Mouse (Mus musculus): ENCODE results near the gene Smc5.

The Smc5 gene

DNA sequence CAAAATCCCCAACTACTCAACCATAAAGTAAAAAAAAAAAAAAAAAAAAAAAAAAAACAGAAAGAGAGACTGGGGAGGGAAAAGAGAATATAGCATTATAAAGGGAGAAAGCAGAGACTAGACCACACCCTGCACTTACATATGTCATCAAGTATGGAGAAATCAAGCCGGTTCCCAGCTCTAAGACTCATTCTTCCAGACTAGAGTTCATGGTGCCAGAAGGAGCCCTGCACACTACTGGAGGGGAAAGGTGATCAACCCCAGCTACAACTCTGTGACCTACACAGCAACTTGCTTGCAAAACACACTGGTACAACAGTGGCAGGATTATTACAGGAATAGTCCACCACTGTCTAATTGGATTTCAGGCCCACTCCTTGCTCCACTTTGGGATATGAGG, 84.0 kb downstream of the Smc5 start:
- DNase-seq (ENCODE audit: low read depth, low spot score), result no peak

- DNase-seq (ENCODE audit: low read depth, low spot score), result no peak
These were observed 84.7 kb downstream of the Smc5 start for GRCm38 (mm10) chr19:23188986-23189385.

- DNase-seq (ENCODE audit: low read depth, low spot score), result no peak
These were observed 86.0 kb downstream of the Smc5 start for GRCm38 (mm10) chr19:23187732-23188131.

GRCm38 (mm10) chr19:23184068-23184467, 89.6 kb downstream of the Smc5 start:
- no peak for DNase-seq (ENCODE audit: low read depth, low spot score)

GRCm38 (mm10) chr19:23183493-23183892, 90.2 kb downstream of the Smc5 start:
- no peak for DNase-seq (ENCODE audit: low read depth, low spot score)

DNA sequence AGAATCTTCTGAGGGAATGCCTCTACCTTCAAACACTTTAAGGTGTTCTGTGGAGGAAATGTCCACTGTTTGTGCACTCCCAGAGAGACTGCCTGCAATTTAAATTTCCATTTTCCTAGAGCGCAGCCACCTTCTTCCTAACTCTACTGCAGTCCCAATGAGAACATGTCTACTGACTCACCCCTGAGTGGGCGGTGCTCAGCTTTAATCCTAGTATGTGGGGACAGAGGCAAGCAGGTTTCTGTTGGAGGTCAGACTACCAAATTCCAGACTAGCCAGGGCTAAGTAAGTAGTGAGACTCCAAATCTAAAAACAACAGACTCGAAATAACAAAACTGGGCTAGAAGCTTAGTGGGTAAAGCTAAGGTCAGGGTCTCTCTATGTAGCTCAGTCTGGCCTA, 95.2 kb downstream of the Smc5 start:
- no peak for DNase-seq (ENCODE audit: low read depth, low spot score)

DNA sequence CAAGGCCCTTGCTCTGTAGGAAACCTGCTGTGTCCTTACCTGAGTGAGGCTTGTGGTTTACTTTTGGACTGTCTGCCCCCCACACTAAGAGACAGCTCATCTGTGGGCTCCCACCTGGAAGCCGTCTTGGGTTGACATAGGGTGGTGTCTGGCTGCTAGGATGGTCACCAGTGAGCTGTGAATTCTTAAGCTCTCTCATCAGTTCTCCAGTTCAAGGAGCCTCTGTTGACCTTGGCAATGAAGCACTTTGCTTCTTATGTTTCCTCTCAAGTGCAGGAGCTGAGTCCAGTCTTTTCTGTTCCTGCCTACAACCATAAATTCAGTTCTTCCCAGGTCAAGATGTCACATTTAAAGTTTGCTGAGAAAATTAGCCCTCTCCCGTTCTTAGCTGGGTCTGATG, 98.2 kb downstream of the Smc5 start:
- DNase-seq (ENCODE audit: low read depth, low spot score), result no peak

DNA sequence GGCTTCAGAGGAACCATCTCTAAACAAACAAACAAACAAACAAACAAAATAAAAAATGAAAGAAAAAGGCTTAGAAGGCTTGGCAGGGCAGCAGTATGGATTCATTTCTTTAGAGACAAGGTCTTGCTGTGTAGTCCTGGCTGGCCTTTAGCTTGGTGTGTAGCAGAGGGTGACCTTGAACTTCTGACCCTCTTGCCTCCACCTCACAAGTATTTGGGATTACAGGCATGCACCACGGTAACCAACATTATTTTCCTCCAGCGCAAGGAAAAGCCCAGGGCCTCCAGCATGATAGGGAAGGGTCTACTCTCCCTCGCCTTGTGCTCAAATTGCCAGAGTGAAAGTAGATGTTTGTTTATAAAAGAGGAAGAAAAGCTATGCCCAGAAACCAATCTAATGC, 98.6 kb downstream of the Smc5 start:
- DNase-seq (ENCODE audit: low read depth, low spot score), result no peak

DNA sequence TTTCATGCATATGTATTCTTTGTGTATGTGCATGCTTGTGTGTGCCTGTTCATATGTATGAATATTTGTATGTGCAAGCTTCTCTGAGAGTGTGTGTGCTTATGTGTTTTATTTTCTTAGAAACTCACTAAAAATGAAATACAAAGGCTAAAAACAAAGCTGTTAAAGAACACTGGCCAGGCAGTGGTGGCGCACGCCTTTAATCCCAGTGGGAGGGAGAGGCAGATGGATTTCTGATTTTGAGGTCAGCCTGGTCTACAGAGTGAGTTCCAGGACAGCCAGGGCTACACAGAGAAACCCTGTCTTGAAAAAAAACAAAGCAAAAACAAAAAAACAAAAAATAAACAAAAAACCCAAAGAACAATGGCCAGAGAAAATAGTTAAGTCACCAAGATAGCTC, 102.6 kb downstream of the Smc5 start:
- no peak for DNase-seq (ENCODE audit: low read depth, low spot score)

- no peak for DNase-seq (ENCODE audit: low read depth, low spot score)
These were observed 103.2 kb downstream of the Smc5 start for GRCm38 (mm10) chr19:23170476-23170875.

DNA sequence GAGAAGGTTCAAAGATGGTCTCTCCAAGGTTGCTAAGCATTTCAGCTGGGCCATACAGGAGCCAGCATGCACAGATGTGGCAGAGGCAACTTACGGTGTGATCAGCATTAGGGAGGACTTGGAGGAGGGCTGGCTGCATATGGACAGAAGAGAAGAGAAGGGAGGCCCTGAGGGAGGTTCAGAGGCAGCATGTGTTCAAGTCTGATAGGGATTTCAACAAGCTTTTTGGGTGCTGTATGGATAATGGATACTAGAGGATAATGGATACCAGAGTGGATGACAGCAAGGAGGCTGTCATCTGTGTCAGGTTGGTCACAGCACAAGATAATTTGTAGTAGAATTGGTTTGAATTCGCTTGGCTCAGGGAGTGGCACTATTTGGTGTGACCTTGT, 104.0 kb downstream of the Smc5 start:
- no peak for DNase-seq (ENCODE audit: low read depth, low spot score)

- no peak for DNase-seq (ENCODE audit: low read depth, low spot score)
These were observed 104.6 kb downstream of the Smc5 start for GRCm38 (mm10) chr19:23168899-23169658.

DNA sequence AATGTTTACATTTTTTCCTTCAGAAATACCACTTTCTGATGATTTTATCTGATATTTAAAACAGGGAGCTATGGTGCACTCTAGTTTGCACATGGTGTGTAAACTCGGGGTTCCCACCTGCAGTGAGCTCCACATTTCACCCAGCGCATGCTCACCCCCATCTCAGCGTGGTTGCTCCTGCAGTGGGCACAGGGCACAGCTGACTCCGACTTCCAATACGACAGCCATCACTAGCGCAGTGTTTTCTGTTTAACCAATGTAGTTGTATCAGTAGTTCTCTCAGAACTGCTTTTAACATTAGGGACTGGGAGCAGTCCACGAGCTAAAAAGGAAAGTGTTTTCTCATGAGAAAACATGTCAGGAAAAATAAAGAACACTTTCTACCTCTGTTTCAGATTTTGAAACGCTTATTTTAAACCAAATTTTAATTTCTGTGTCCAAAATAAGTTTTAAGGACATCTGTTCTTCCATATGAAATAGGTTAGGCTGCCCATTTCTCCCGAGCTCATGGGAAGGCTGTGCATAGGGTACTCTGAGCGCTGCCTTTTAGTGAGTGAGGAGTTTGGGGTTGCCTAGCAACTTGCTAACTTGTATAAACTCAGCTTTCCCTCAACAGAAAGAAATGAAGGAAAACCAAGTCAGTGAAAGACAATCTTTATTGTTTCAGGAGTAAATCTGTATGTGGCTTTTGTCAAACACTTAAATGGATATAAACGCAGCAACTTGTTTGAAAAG, 107.0 kb downstream of the Smc5 start:
- no peak for DNase-seq (ENCODE audit: low read depth, low spot score)

DNA sequence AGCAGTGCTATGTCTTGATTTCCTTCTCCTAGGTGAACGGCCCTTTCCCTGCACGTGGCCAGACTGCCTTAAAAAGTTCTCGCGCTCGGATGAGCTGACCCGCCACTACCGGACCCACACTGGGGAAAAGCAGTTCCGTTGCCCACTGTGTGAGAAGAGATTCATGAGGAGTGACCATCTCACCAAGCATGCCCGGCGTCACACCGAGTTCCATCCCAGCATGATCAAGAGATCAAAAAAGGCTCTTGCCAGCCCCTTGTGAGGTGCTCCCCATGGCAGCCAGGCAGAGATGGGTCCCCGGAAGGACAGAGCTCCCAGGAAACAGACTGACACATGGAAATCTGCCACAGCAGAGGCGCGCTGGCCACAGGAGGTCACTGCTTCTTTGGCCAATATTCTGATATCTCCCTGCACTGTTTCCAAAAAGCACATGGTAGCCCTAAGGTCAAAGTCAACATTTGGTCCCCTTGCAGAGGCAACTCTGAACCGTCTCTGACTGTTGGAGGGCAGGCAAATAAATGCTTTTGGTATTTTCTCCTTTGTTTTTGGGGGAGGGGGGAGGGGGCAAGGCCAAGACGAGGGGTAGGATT, 109.0 kb downstream of the Smc5 start:
- no peak for DNase-seq (ENCODE audit: low read depth, low spot score)

DNA sequence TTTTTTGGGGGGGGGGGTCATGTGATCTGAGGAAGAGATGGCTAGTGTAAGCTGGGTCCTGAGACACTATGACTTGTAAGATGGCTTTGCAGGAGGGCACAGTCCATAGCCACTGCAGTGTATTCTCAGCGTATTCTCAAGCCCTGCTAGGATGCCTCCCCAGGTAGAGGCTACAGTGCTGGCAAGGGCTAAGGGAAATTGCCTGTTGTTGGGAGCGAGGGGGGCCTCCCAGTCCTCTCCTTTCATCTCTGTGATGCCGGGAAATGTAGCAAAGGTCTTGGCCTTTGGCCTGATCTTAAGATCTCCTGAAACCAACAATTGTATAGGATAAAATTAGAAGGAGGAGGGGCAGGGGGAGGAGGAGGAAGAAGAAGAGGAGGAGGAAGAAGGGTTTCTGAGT, 110.3 kb downstream of the Smc5 start:
- DNase-seq (ENCODE audit: low read depth, low spot score), result no peak

GRCm38 (mm10) chr19:23162877-23163276, 110.8 kb downstream of the Smc5 start:
- no peak for DNase-seq (ENCODE audit: low read depth, low spot score)

DNA sequence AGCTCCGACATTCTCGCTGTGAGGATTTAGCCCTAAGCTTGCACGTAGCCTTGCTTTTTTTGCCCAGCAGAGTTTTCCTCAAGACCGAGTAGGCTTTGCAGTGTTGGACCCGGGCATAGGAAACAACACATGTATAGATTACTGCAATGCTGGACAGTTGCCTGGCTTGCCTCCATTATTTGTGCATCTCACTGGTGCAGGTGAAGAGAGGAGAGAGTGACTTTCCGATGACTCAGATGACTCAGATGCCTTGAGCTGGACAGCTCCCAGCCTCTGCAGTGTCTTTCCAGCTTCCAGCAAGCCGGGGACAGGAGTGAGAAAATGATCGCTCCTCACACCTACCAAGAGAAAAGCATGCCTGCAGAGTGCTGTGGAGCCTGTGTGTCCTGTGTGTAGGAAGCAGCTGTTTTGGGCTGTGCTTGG, 111.3 kb downstream of the Smc5 start:
- no peak for DNase-seq (ENCODE audit: low read depth, low spot score)

- no peak for DNase-seq (ENCODE audit: low read depth, low spot score)
These were observed 113.8 kb downstream of the Smc5 start for GRCm38 (mm10) chr19:23159780-23160395.
